8 mouse cellular contexts compared by ENCODE assay signal in genomic region chr10:57784131-57784875, GRCm38 (mm10). TPM values are rescaled to one million over a fixed set of nuclear protein-coding genes. Genes with fewer than 3 reads are reported as not detected.
DNase-seq lines count a peak whose midpoint lies in the region; ATAC-seq lines count a peak whose summit lies in the region.

No protein-coding gene starts in this region.

- peak overlapping the region; percentile 46 for H3K4me3 ChIP-seq in forebrain, embryonic 12.5 days (replicated peaks)
- H3K4me3 ChIP-seq in heart, embryonic 16.5 days (ENCODE audit: low read length): no peak overlapping the region; the same call in 1 of the 2 replicates
- H3K4me3 ChIP-seq in lung, embryonic 15.5 days: no peak overlapping the region

- peaks cover 7% of the 10 kb centered on the region; the same call in 1 of the 2 replicates for H3K36me3 ChIP-seq in forebrain, embryonic 12.5 days (replicated peaks)
- H3K36me3 ChIP-seq in heart, embryonic 16.5 days (ENCODE audit: control insufficient read depth, insufficient read depth): no peaks in the 10 kb centered on the region
- no peaks in the 10 kb centered on the region for H3K36me3 ChIP-seq in lung, embryonic 15.5 days

- H3K4me1 ChIP-seq in forebrain, embryonic 12.5 days: peaks cover 40% of the 10 kb centered on the region
- peaks cover 6% of the 10 kb centered on the region for H3K4me1 ChIP-seq in heart, embryonic 16.5 days (ENCODE audit: control insufficient read depth, insufficient read depth, low read length)
- H3K4me1 ChIP-seq in lung, embryonic 15.5 days: peaks cover 8% of the 10 kb centered on the region; the same call in 1 of the 2 replicates

- H3K27me3 ChIP-seq in forebrain, embryonic 12.5 days: no peaks in the 10 kb centered on the region
- no peaks in the 10 kb centered on the region for H3K27me3 ChIP-seq in heart, embryonic 16.5 days (ENCODE audit: control insufficient read depth, insufficient read depth, low read length)
- H3K27me3 ChIP-seq in lung, embryonic 15.5 days: no peaks in the 10 kb centered on the region

- peak overlapping the region; percentile 94 for H3K27ac ChIP-seq in forebrain, embryonic 12.5 days
- H3K27ac ChIP-seq in heart, embryonic 16.5 days (ENCODE audit: low read length): no peak overlapping the region
- no peak overlapping the region for H3K27ac ChIP-seq in lung, embryonic 15.5 days

- peak; percentile 63 for DNase-seq in MN1 (ENCODE audit: low spot score)
- DNase-seq in kidney, postnatal 4 days: peak; percentile 82 to 91
- DNase-seq in retina, postnatal 1 day: peak; percentile 90
- no peak for DNase-seq in thymus, postnatal 0 days (ENCODE audit: low spot score)

- ATAC-seq in cerebellum, adult (ENCODE audit: insufficient number of reproducible peaks, low FRiP score, low TSS enrichment): peak; percentile 80; the same call in 1 of the 2 replicates
- peak; percentile 87 for ATAC-seq in forebrain, embryonic 12.5 days (ENCODE audit: low FRiP score)
- ATAC-seq in heart, embryonic 16.5 days (replicated peaks; ENCODE audit: extremely low read depth, insufficient read depth, low FRiP score): no peak
- peak; percentile 72; the same call in 1 of the 2 replicates for ATAC-seq in lung, embryonic 15.5 days (ENCODE audit: borderline replicate concordance, extremely low read depth, low FRiP score, low TSS enrichment)

- H3K9me3 ChIP-seq in forebrain, embryonic 12.5 days: no peaks in the 10 kb centered on the region
- no peaks in the 10 kb centered on the region for H3K9me3 ChIP-seq in heart, embryonic 16.5 days (replicated peaks; ENCODE audit: control insufficient read depth, low read length)
- H3K9me3 ChIP-seq in lung, embryonic 15.5 days: no peaks in the 10 kb centered on the region

- peak overlapping the region; percentile 53 for H3K4me2 ChIP-seq in forebrain, embryonic 12.5 days
- peak overlapping the region; percentile 11 for H3K4me2 ChIP-seq in heart, embryonic 16.5 days (ENCODE audit: low read depth, low read length)
- peak overlapping the region; percentile 41 for H3K4me2 ChIP-seq in lung, embryonic 15.5 days

- H3K9ac ChIP-seq in forebrain, embryonic 12.5 days: peak overlapping the region; percentile 66
- no peak overlapping the region for H3K9ac ChIP-seq in heart, embryonic 16.5 days (ENCODE audit: low read length)
- H3K9ac ChIP-seq in lung, embryonic 15.5 days: no peak overlapping the region

- 2% methylated on average over 7 of the region's 7 CpGs for WGBS in forebrain, embryonic 12.5 days
- 26% methylated on average over 7 of the region's 7 CpGs for WGBS in heart, embryonic 16.5 days
- 16% methylated on average over 7 of the region's 7 CpGs for WGBS in lung, embryonic 15.5 days

RNA-seq across cellular contexts. Expression of gene Fabp7, which starts 0.4 kb away (rescaled TPM):
- polyA plus RNA-seq in forebrain, embryonic 12.5 days (2016; fragmentation: Nextera tagmentation; extraction: Ambion mirVana): 969 and 1,158 TPM in 2 replicates
- 11.5 and 12.9 TPM in 2 replicates for polyA plus RNA-seq in heart, embryonic 16.5 days (2015; fragmentation: Nextera tagmentation; extraction: Ambion mirVana)
- 12.0 and 13.9 TPM in 2 replicates for polyA plus RNA-seq in lung, embryonic 15.5 days (2015; fragmentation: Nextera tagmentation; extraction: Ambion mirVana)
- polyA plus RNA-seq in thymus, postnatal 0 days (2015; fragmentation: Nextera tagmentation; extraction: Ambion mirVana): 0.99 and 1.5 TPM in 2 replicates

RNA-seq across cellular contexts. Expression of gene Smpdl3a, which starts 9.8 kb away (rescaled TPM):
- polyA plus RNA-seq in forebrain, embryonic 12.5 days (2016; fragmentation: Nextera tagmentation; extraction: Ambion mirVana): 7.5 and 7.7 TPM in 2 replicates
- 40.5 and 41.2 TPM in 2 replicates for polyA plus RNA-seq in heart, embryonic 16.5 days (2015; fragmentation: Nextera tagmentation; extraction: Ambion mirVana)
- polyA plus RNA-seq in lung, embryonic 15.5 days (2015; fragmentation: Nextera tagmentation; extraction: Ambion mirVana): 22.8 and 24.3 TPM in 2 replicates
- 27.2 and 29.3 TPM in 2 replicates for polyA plus RNA-seq in thymus, postnatal 0 days (2015; fragmentation: Nextera tagmentation; extraction: Ambion mirVana)

Comparison
In these comparisons a context has a peak if more than half of its experiments do, and no peak if none do; other contexts are left out.
1. RNA of gene Fabp7, which starts 0.4 kb away (polyA plus RNA-seq): 969 to 1,158 TPM in forebrain, embryonic 12.5 days; 12.0 to 13.9 TPM in lung, embryonic 15.5 days, 11.5 to 12.9 TPM in heart, embryonic 16.5 days and 0.99 to 1.5 TPM in thymus, postnatal 0 days; every median in the first group is over 10 times any median in the second.
2. Peak in every context shown above with its lines, with median percentiles within 50 percentile points of each other: H3K4me2 ChIP-seq.